Mouse (Mus musculus): ENCODE results near the gene Ncoa7.

GRCm38 (mm10) chr10:30763179-30763770, 39.9 kb downstream of the Ncoa7 start:
- TF ChIP-seq CTCF (IDR thresholded peaks at IDR 0.05; ENCODE audit: low read depth): no peak
- TF ChIP-seq EP300 (IDR thresholded peaks at IDR 0.05; ENCODE audit: low read depth): no peak

All from heart, postnatal 0 days (tissue).